Mouse (Mus musculus) right cerebral cortex, postnatal 4 days (tissue): Measurements from ENCODE around the gene Nav2.
A peak's percentile ranks its signal among the peaks of the same experiment; 100 is the strongest.

Experiments
- DNase-seq: peaks from one replicate; pipeline ENCODE4 v3.0.0-alpha.2; 2022

The Nav2 gene

DNA sequence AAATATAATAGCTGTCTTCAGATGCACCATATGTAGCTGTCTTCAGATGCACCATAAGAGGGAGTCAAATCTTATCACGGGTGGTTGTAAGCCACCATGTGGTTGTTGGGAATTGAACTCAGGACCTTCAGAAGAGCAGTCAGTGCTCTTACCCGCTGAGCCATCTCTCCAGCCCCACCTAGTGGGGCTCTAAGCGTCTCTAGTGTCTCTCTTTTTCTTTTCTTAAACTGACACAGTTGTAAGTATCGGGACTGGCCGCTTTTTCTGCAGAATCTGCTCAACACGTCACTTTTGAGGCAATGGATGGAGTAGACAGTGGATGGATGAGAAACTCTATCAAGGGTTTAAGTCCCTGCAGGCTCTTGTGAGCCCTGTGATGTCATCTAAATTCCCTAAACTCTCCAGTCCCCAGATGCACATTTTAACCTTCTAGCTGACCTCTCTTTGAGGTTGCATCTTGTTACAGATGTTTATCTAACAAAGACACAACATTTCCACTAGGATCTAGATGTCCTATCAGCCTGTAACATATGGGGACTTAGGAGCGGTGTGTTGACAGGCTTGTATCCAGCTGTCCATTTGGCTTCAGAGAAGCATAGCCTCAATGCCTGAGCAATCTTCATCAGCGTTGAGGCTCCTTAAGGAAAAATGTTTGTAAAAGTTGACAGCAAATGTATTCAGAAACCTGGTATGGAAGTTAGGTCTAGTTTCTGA lies 560.1 kb downstream of the Nav2 start:
- no peak for DNase-seq

DNA sequence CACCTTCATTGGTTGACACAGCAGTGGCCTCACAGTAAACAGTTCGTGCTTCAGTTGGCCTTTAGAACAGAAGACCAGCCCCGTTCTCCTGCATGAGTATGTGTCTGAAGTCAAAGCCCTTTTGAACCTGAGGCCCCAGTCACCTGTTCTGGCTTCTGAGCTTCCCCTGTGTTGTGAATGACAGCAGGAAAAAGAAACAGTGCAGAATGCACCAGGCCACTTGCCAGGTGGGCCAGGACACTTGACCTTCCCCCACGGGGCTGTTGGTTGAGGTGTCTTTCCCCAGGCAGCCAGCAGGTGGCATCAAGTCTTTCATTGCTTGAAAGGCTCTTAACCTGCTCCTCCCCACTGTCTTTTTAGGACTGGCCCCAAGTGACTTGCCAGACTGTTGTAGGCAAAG lies 562.8 kb downstream of the Nav2 start:
- DNase-seq, result peak; percentile 64

DNA sequence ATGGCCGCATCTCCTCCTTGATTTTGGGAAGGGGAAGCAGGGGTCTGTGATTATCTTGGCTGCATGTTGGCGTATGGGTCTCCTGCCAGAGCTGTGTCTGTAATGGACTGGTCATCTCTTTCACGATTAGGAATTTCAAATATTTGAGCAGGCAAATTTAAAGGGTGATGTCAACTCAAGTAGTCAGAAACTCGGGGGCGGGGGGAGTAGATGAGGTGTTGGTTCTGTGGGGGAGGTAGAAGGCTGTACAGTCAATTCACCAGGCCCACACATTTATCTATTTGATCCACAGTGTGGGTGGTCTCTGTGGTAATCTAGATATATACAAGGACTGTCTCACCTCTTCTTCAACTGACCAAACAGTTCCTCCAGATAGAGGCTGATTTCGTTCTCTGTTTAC lies 566.8 kb downstream of the Nav2 start:
- DNase-seq, result no peak

DNA sequence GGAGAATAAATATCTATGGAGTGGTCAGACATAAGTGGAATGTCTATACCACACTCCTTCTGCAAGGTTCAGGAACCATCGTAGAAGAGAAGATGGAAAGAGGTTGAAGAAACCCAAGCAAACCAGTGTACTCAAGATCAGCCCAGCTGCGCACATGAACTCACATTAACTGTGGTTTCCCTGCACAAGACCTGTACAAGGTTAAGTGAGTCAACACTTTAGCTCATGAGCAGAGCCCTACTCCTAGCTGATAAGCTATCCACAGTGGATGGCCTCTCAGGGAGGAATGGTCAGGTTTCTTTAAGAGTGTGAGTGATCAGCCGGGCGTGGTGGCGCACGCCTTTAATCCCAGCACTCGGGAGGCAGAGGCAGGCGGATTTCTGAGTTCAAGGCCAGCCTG lies 567.6 kb downstream of the Nav2 start:
- DNase-seq, result no peak

DNA sequence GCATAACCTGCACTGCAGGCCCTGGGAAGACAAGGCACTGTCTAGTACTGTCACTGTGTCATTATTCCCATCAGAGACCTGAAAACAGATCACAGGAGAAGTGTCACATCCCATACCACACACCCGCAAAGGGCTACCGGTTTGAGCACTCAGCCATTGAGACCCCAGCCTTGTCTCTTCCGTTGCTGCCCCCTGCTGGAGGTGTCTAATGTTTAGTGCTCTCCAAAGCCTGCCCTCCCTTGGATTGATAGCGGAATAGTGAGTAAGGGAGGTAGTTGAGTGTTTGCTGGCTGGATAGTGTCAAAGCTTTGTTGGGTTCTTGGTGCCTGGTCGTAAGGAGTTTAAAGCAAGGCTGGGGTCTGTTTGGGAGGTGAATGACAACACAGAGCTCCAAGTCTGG lies 568.1 kb downstream of the Nav2 start:
- DNase-seq, result peak; percentile 65

DNA sequence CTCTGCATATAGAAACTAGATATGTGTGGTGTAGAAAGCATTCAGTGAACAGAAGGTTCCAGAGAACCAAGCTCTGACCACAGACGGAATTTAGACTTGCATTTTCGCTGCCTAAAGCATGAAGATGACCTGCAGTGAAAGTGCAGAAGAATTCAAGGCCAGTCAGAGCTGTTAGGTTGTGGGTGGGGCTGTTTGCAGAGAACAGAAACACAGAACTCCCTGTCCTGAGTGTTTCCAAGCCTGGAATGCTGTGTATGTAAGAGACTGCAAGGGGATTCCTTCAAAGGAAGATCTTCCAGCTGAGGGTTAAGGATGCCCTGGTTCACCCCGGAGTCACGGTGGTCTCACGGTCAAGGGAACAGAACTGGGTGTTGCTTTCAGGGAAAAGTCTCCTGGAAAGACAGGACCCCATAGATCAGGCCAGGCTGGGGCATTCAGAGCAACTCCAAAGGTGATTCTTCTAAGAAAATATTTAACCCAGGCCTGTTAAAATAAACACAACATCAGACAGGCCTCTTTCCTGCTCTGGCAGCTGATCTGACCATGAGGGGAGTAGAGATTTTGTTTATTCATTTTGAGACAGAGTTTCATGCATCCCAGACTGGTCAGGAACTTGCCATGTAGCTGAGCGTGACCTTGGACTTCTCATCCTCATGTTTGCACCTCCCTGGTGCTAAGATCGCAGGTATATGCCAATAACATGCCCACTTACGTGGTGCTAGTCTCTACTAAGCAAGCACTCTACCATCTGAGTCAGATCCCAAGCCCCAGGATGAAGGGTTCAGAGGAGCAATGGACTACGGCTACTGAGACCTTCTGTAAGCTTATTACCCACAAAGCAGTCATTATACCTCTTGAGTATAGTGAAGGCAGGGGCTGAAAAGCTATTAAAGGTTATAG lies 568.8 kb downstream of the Nav2 start:
- DNase-seq, result no peak

DNA sequence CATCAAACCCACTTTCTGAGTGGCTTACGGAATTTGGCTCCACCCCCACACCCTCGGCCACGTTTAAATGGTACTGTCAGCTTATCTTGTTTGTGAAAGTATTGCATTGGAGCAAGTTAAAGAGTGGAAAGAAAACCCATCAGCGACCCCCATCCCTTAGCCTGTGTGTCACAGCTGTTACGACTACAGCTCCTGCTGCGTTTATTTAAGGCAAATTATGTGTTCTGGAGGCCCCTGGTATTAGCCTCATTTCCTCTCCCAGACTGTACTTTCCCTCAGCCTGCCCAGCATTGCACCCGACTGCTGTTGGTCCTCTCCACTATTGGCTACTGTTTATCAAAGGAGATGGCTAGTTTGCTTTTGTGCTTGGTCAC lies 569.4 kb downstream of the Nav2 start:
- DNase-seq, result no peak

DNA sequence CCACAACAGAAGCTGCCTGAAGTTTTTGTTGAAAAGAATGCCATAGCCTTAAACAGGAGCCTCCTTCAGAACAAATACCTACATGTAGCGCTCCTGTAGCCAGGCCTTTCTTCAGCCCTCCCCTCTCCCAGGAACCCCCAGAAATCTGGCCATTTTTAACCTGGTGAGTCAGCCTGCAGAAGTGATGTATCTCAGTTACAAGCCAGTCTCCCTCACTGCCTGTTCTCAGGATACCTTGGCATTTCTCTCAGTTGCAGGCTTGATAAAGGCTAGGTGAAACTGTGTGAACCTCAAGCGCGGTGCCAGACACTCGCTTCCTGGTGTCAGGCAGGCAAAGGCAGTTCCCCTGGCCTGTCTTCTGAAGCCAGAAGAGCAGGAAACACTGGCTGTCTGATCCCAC lies 570.4 kb downstream of the Nav2 start:
- DNase-seq, result no peak

DNA sequence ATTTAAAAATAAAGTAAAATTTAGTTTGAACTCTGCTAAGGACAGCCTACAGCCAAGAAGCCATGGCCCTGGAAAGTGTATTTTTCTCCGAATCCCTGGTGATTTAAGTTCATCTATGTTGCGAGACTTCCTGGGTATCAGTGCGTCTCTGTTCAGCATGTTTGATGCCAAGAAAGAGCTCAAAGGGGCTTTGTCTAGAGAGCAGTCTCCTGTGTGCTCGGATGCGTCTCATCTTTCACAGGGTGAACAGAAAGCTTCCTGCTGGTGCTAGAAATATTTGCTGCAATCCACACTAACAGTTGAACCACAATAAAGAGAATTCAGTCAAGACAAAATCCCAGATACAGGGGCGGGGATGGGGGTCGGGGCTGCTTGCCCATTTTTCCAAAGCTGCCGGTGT lies 572.4 kb downstream of the Nav2 start:
- DNase-seq, result no peak

DNA sequence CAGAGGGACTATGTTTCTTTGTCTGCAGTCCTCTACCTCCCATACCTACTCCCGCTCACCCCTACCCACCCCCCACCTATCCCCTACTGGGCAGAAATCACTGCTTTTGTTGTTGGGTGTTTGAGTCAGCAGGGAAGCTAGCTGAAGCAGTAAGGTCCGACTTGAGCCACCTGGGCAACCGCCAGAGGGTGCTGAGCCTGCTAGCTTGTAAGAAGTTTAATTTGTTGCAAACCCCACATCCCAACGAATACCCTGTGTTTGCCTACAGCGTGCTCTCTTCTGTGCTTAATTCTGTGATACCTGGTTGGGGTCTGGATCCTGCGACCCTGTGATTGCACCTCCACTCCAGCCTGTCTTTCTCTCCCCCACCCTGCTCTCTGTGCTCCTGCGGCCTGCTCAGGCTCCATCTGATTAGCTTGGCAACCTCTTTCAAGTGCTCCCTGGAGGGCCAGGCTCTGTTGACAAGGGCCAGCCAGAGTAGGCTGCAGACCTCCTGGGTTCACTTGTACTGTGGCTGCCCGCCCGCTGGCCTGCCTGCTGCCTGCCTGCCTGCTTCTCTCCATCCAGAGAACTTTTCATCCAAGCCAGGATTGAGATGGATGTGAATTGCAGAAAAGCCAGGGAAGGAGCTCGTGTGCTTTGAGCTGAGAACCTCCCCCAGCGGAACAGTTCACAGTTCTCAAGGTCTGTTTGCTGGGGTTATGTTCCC lies 575.7 kb downstream of the Nav2 start:
- no peak for DNase-seq

DNA sequence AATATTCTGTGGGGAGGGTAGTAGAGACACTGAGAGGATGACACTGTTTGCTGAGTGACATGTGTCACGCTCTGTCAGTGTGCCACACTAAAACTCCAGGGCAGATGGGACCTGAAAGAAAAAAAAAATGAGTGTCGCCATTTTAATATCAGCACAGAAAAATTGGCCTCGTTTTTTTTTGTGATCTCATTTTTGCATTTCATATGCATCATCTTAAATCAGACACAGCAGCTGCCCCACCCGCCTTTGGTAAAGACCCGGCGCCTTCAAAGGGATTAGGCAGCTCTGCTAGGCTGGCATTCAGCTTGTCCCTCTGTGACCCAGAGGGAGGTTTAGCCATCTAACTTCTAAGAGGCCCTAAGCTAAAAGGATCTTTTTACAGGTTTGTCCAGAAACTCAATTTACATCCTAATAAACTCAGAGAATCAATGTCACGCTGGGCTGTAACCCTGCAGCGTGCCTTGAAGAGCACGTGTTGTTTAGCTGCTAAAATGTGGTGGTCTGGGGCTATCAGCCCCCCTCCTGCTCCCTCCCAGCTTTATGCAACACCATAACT lies 576.9 kb downstream of the Nav2 start:
- DNase-seq, result no peak

DNA sequence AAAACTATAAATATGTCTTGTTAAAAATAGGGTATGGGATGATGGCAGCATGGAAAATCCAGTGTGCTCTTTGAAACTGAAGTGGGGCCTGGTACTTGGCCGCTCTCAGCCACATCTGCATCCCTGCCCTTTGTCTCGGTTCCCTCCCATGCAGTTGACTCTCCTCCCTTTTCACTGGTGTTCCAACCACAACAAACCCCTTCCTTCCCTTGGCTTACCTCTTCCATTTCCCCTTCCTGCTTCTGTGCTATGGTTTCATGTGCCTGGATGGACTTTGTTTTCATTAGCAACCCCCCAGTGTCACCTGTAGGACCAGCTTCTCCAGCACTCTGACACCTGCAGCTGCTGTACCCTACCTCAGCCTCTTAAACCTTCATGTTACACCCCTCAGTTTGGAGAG lies 578.8 kb downstream of the Nav2 start:
- DNase-seq, result no peak

DNA sequence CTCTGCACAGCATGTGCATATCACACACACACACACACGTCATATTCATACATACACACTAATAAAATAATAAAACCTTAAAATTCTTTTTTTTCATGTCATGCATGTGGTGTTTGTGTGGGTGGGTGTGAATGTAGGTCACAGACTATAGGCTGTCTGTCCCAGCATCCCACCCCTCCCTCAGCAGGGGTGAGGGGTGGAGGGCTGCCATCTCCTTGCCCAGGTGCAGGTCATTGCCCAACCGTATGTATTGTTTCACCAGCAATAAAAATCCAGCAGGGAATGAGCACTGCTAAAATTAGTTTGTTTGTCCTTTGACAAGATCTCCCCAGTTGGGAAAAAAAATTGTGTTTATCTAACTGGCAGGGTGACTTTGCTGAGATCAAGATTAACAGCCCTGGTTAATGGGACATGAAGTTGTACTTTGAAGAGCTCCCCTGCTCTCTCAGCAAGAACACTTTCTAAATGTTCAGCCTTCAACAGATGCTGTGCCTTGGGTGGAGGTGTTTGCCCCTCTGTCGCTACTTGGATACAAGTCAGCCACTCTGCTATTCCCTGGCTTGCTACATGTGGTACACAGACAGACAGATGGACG lies 580.1 kb downstream of the Nav2 start:
- DNase-seq, result no peak

DNA sequence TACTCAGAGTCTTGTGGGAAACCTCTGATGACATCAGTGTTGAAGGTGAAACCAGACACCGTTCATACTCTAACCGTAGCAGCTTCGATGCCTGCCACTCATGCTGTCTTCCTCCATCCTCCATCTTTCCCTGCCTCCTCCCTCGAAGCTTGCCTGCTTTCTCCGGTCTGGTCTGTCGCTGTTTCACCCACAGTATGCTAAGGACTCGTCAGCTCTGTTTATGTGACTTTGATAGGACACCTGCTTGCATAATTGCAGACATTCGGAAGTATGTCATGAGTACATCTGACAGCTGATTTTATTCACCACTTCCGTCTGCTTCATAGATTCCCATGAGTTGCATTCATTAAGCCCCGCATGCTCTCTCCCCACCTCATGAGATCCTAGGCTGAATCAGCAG lies 582.3 kb downstream of the Nav2 start:
- DNase-seq, result no peak

DNA sequence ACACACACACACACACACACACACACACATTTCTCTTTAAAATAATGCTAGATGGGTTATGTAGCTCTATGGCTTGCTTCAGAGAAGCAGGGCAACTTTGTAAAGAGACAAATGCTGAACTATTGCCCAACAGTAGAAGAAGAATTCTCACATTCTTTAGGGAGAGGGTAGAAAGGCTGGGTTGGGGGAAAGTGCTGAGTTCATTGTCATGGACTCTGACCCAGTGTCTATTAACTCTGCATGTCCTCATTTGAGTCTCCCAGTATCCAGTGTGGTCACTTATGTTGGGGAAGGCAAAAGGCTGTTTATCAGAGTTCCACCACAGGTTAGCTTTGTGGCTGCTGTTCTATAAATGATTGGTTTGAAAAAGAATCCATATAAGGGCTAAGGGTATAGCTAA lies 584.1 kb downstream of the Nav2 start:
- no peak for DNase-seq

DNA sequence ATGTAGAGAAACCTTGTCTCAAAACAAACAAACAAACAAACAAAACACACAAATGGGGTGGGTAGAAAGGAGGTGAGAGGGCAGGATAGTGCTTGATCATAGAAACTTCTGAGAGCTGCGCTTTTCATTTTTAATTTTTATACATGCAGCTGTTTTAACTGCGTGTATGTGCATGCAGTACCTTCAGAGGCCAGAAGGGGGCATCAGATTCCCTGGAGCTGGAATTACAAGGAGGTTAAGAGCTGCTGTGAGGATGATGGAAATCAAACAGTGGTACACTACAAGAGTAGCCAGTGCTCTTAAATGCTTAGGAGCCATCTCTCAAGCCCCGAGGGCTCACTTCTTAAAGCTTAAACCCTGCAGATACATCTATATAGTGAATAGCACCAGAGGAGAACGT lies 584.7 kb downstream of the Nav2 start:
- DNase-seq, result peak; percentile 47

DNA sequence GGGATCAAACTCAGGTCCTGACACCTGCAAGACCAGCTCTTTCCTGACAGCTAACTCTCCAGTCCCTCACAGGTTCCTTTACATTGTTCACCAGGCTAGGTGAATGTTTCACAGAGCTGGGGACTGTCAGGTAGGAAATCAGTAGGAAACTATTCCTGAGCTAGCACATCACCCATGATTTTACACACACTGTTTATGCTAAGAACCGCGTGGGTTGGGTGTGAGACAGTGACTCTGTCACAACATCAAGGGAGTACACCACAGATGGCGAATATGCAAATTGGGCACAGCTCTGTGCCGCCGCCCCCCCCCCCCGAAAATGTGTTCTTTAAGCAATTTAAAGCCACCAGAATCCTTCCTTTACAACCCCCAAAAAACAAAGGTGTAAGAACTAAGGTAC lies 586.1 kb downstream of the Nav2 start:
- no peak for DNase-seq

DNA sequence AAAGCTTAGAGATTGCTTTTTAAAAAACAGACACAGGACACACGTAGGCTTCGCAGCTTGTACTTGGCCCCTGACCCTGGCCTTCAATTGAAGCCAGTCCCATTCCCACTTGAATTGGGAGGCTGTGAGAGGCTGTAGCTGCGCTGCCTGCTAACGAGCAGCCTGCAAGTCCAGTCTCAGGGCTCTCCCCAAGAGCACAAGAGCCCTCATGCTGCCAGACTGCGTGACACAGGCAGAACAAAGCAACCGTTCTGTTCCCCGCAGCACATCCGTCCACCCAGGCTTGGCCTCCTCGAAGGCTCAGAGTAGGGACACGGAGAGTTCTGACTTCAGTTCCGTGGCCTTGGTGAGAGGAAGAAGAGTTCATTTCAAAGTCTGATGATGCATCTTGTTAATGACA lies 587.6 kb downstream of the Nav2 start:
- DNase-seq, result no peak

DNA sequence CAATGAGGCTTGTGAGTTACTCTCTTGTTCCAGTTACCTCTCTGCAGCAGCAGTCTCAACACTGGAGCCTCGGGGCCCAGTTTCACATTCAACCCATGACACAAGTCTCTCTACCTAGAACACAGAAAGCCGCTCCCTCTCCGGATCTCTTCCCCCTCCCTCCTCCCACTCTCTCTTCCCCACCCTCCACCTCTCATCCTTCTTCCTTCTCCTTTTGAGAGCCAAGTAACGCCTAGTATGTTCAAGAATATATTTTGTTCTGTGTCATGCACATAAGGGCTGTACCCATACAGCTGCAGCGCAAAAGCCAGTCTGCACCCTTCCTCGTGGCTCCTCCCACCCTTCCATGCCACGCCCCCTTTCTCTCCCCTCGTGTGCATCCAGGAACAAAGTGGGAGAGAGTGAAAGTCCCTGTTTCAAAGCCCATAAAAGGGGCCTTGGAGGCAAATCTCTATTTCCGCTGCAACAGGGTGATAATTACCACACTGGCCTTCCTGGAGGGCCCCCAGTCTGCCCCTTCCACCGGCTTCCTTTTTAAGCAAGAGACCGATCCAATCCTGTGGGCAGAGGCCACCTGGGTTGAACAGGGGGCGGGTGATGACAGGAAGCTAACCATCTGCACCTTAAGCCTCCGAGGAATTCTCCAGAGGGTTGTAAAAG lies 588.4 kb downstream of the Nav2 start:
- no peak for DNase-seq

DNA sequence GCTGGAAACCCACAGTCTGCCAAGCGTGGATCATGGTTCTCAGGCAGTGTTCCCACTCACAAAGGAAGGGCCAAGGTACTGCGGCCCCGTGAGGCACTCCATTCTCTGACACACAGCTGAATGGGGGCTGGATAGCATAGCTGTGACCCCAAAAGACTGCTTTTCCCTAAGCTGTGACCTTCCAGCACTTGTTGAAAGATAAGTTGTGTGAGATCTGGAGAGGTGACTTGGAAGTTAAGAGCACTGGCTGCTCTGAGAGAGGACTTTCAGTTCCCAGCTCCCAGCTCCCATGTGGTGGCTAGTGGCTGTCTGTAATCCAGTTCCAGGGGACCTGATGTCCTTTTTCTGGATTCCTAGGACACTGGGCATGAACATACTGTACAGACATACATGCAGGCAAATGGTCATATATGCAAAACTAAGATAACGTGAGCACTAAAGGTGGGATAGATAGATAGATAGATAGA lies 588.9 kb downstream of the Nav2 start:
- no peak for DNase-seq

DNA sequence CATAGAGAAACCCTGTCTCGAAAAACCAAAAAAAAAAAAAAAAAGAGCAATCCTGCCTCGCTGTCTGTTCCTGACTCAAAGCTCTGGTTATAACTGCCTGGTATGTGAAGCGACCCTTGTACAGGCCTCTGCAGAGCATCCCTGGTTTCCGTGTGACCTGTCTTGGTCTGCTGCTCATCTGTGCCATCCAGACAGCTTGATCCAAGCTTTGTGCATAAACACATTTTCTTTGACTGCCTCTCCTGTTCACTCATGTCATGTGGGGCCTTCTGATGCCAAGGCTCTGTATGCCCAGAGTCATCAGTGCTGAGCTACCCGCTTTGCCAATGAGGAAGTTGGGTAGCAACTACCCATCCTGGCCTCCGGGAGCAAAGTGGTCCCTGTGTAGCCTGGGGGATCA lies 591.1 kb downstream of the Nav2 start:
- no peak for DNase-seq

DNA sequence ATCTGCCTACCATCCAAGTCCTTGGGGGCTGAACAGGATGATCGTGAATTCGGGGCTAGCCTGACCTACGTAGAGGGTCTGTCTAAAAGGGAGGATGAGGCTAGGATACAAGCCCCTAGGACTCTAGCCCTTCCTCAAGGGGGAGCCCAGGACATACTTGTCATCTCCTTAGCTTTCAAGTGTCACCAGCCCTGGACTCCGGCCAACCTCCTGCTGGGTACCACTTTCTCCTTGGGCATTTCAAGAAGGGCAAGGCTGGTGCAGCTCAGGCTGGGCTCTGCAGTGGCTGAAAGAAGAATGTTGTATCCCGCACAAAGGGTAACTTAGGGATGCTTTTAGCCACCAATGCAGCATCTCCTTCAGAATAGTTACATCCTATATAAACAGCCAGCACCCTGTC lies 592.4 kb downstream of the Nav2 start:
- no peak for DNase-seq

DNA sequence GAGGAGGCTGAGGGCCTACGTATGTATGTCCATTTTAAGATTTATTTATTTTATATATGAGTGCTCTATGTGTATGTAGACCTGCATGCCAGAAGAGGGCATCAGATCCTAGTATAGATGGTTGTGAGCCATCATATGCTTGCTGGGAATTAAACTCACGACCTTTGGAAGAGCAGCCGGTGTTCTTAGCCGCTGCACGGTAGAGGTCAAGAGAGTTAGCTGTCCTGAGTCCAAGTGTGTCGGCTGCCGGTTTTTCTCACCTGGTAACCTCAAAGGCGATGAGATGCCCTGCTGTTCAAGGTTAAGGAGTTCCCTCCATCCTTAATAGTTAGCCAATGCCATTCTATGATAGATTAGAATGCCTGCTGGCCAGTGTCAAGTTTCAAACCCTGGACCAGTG lies 594.9 kb downstream of the Nav2 start:
- no peak for DNase-seq
